Mouse (Mus musculus) heart, embryonic 15.5 days (tissue): Measurements from ENCODE around the gene Nfasc. TPM values are rescaled to one million over a fixed set of nuclear protein-coding genes. Genes with fewer than 3 reads are reported as not detected.

Experiments used
- ATAC-seq: fragments of 200-750 bp; cut with Nextera tagmentation; replicated peaks from 2 replicates; pipeline ENCODE4 v1.8.0; 2017; ENCODE audit warnings: low read depth, moderate TSS enrichment; ENCODE audit not compliant: insufficient number of reproducible peaks, insufficient read depth, low FRiP score
- H3K27ac ChIP-seq: fragments of 300-500 bp; sonication (generic); 2 replicates; pipeline ENCODE4 v1.5.1; 2015; ENCODE audit warnings: mild to moderate bottlenecking, inconsistent platforms
- H3K27me3 ChIP-seq: fragments of 300-500 bp; sonication (generic); 2 replicates; pipeline ENCODE4 v1.6.1; 2015; ENCODE audit warnings: inconsistent platforms
- H3K36me3 ChIP-seq: fragments of 300-500 bp; sonication (generic); 2 replicates; pipeline ENCODE4 v1.6.1; 2015; ENCODE audit warnings: mild to moderate bottlenecking, inconsistent platforms
- H3K4me1 ChIP-seq: fragments of 300-500 bp; sonication (generic); replicated peaks from 2 replicates; pipeline ENCODE4 v1.6.1; 2015; ENCODE audit warnings: inconsistent platforms
- H3K4me2 ChIP-seq: fragments of 300-500 bp; sonication (generic); 2 replicates; pipeline ENCODE4 v1.6.1; 2015; ENCODE audit warnings: inconsistent platforms, mild to moderate bottlenecking, moderate library complexity
- H3K4me3 ChIP-seq: fragments of 300-500 bp; sonication (generic); 2 replicates; pipeline ENCODE4 v1.5.1; 2015; ENCODE audit warnings: mild to moderate bottlenecking, inconsistent platforms
- H3K9ac ChIP-seq: fragments of 300-500 bp; sonication (generic); 2 replicates; pipeline ENCODE4 v1.6.1; 2015; ENCODE audit warnings: mild to moderate bottlenecking, inconsistent platforms
- H3K9me3 ChIP-seq: fragments of 300-500 bp; sonication (generic); replicated peaks from 2 replicates; pipeline ENCODE4 v1.6.1; 2016; ENCODE audit warnings: inconsistent platforms
- WGBS: fragments of 180-500 bp; shearing (Covaris S2); methylation state at CpG from one replicate; pipeline ENCODE4 v1.1.7; 2015; ENCODE audit warnings: mixed read lengths; 5-methylcytosine and 5-hydroxymethylcytosine counted together
- polyA plus RNA-seq: library from polyadenylated mRNA; unstranded; fragments of >200 nt; fragmentation: Nextera tagmentation; extraction: Ambion mirVana; gene quantifications from 2 replicates; pipeline ENCODE4 v1.2.1, GENCODE M21; 2015

The Nfasc gene
- polyA plus RNA-seq, 1 experiment from 2014 or later: 0.28 TPM

DNA sequence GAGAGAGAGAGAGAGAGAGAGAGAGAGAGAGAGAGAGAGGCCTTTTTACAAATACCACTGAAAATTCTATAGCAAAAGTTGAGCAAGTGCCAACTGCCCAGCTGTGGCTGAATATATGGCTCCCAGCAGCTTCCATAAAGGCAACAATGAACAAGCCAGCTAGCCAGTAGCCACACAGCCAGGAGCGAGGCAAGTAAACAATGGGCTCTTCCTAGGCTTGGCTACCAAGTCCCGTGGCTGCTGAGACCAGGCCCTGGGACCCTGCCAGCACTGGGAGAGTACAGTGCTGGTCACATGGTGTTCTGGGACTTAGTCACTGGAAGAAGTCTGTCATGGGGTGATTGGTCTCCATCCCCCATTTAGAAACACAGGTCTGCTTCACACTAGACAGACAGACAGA lies 14.0 kb downstream of the Nfasc start:
- Histone ChIP-seq H3K36me3 (no peaks in the 10 kb centered on the region), H3K9ac (no peak overlapping the region), H3K27me3 (no peaks in the 10 kb centered on the region; the same call in 1 of the 2 replicates), H3K4me3 (no peak overlapping the region), H3K27ac (no peak overlapping the region), H3K9me3 (no peaks in the 10 kb centered on the region), H3K4me1 (no peaks in the 10 kb centered on the region), H3K4me2 (no peak overlapping the region)
- no peak for ATAC-seq
- WGBS: 65% methylated on average over 2 of the region's 2 CpGs

DNA sequence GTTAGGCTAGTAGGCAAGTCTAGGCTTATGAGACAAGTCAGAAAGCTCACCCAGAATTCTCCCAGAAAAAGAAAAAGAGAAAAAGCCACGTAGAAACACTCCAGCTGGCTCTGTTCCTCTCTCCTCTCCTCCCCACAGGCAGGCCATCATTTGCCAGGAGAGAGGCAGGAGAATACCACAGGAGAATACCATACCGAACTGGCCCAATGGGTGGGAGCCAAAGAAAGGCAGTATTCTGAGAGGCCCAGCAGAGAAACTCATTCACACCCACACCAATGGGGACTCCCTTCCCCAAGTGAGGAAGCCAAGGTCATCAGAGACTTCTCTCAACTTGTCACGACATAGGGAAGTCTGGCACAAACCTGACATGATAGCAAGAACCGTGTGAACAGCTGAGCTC lies 19.2 kb downstream of the Nfasc start:
- Histone ChIP-seq H3K36me3 (no peaks in the 10 kb centered on the region), H3K27ac (no peak overlapping the region), H3K9ac (no peak overlapping the region), H3K9me3 (no peaks in the 10 kb centered on the region), H3K4me3 (no peak overlapping the region), H3K4me2 (no peak overlapping the region), H3K27me3 (no peaks in the 10 kb centered on the region; the same call in 1 of the 2 replicates), H3K4me1 (no peaks in the 10 kb centered on the region)
- ATAC-seq: no peak
- 60% methylated on average over 4 of the region's 4 CpGs for WGBS

DNA sequence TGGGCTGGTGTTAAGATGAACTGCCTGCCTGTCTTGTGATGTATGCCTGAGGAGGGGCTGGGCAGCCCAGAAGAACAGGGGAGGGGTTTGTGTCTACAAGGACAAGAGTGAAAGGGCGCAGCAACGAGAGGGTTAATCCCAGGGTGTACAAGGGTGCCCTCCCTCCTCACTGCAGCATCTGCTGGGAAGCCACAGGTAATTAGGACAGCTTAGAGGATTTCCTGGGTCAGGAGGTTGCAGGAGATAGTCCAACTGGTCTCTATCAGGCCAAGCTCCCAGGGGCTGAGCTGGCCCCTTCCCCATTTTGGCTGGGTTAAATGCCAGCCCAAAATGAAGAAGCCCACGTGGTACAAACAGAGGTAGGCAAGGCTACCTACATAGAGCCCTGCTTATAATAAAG lies 20.3 kb downstream of the Nfasc start:
- WGBS: 62% methylated on average over 3 of the region's 3 CpGs
- H3K9ac ChIP-seq: no peak overlapping the region
- ATAC-seq: no peak
- H3K27ac ChIP-seq: no peak overlapping the region
- H3K4me3 ChIP-seq: no peak overlapping the region
- no peak overlapping the region for H3K4me2 ChIP-seq
- H3K27me3 ChIP-seq: peaks cover 6% of the 10 kb centered on the region; the same call in 1 of the 2 replicates
- H3K4me1 ChIP-seq: no peaks in the 10 kb centered on the region
- no peaks in the 10 kb centered on the region for H3K9me3 ChIP-seq
- H3K36me3 ChIP-seq: no peaks in the 10 kb centered on the region

DNA sequence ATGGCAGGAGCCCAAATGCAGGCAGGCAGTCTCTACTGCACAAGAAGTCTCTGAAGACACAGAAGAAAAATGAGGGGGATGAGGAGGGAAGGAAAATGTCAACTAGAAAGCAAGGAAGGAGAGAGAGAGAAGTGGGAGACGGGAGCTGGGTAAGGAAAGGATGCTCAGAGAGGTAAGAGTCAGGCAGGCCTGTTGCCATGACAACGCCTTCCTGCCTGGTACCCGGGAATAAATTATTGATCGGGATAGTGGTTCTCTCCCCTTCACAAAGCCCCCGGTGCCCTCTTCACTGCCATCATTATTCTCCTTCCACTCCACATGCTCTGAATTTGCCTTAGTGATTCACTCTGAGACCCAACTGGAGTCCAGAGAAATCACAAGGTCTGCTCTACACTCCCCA lies 23.4 kb downstream of the Nfasc start:
- no peak overlapping the region for H3K9ac ChIP-seq
- 74% methylated on average over 5 of the region's 5 CpGs for WGBS
- no peaks in the 10 kb centered on the region for H3K9me3 ChIP-seq
- H3K4me1 ChIP-seq: no peaks in the 10 kb centered on the region
- H3K36me3 ChIP-seq: no peaks in the 10 kb centered on the region
- H3K27ac ChIP-seq: no peak overlapping the region
- H3K4me3 ChIP-seq: no peak overlapping the region
- no peak for ATAC-seq
- no peak overlapping the region for H3K4me2 ChIP-seq
- peaks cover 9% of the 10 kb centered on the region; the same call in 1 of the 2 replicates for H3K27me3 ChIP-seq

DNA sequence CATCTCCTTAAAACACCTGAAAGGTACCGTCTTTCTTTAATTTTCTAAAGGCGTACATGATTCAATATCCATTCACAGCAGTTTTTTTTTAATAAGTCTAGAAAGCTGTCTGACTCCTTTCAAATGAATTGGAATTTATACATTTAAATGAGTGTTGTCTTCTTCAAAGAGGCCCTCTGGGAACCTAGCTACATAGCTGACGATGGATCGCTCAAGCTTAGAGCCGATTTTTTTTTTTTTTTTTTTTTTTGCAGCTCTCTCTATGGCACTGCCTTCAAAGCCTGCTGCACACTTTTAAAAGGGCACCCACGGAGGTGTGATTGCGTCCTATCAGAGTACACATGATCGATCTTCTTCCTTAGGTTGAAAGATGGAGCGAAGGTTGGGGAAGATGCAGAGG lies 26.6 kb downstream of the Nfasc start:
- ATAC-seq: no peak
- H3K36me3 ChIP-seq: no peaks in the 10 kb centered on the region
- no peak overlapping the region for H3K4me2 ChIP-seq
- no peaks in the 10 kb centered on the region for H3K4me1 ChIP-seq
- no peak overlapping the region for H3K4me3 ChIP-seq
- peaks cover 9% of the 10 kb centered on the region; the same call in 1 of the 2 replicates for H3K27me3 ChIP-seq
- 83% methylated on average over 9 of the region's 9 CpGs for WGBS
- no peak overlapping the region for H3K27ac ChIP-seq
- H3K9me3 ChIP-seq: no peaks in the 10 kb centered on the region
- no peak overlapping the region for H3K9ac ChIP-seq

DNA sequence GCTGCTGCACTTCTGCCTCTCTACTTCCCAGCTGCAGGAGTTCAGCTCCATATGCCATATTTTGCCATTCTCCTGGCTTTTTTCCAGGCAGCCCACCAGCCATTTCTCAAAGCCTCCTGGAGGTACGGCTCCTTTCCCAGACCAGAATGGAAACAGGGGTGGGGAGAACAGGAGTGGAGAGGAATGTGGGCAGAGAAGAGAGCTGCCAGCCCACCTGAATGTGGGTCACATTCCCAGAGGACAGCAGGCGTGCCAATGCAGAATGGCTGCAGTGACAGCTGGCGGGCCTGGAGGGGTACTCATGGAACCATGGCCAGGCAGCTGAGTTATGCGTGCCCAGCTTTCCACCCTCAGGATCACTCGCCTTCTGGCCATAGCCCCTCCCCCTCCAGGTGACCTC lies 32.2 kb downstream of the Nfasc start:
- no peak overlapping the region for H3K27ac ChIP-seq
- H3K36me3 ChIP-seq: no peaks in the 10 kb centered on the region
- no peaks in the 10 kb centered on the region for H3K9me3 ChIP-seq
- ATAC-seq: no peak
- H3K9ac ChIP-seq: no peak overlapping the region
- H3K4me2 ChIP-seq: no peak overlapping the region
- peaks cover 24% of the 10 kb centered on the region; the same call in 1 of the 2 replicates for H3K27me3 ChIP-seq
- H3K4me1 ChIP-seq: no peaks in the 10 kb centered on the region
- WGBS: 64% methylated on average over 5 of the region's 5 CpGs
- H3K4me3 ChIP-seq: no peak overlapping the region

DNA sequence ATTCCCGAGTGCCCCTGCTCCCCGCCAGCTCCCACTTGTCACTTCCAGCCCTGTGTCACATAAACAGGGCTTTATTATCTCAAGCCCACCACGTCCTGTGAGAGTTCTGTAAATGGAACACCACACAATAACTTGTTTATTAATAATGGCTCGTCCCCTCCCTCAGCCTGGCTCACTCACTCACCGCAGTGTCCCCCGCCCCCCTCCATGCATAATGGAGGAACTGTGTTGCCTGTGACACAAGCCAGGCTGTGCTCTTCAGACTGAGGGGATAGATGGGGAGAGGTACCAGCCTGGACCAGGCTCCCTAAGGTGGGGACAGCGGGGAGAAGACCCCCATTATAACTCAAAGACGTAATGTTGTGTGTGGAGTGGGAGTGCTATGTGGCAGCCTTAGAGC lies 34.3 kb downstream of the Nfasc start:
- Histone ChIP-seq H3K4me2 (no peak overlapping the region), H3K36me3 (no peaks in the 10 kb centered on the region), H3K9me3 (no peaks in the 10 kb centered on the region), H3K27me3 (peaks cover 28% of the 10 kb centered on the region; the same call in 1 of the 2 replicates), H3K9ac (no peak overlapping the region), H3K27ac (no peak overlapping the region), H3K4me1 (no peaks in the 10 kb centered on the region), H3K4me3 (no peak overlapping the region)
- no peak for ATAC-seq
- 52% methylated on average over 8 of the region's 8 CpGs for WGBS

DNA sequence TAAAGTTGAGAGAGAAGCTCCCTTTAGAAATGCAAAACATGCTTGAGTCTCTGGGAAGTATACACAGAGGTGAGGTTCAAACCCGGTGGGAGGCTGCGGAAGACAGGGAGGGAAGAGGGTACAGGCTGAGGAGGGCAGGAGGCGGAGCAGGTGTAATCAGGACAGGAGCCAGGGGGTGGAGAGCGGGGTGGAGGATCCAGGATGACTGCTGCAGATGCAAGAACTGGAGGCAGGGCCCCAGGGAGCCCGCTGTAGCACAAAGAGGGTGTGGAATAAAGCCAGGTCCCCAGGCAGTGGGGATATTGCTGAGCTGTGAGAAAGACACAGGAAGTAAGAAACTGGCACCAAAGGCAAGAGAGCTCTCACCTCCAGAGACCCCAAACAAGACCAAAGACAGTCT lies 38.1 kb downstream of the Nfasc start:
- Histone ChIP-seq H3K36me3 (no peaks in the 10 kb centered on the region), H3K27me3 (peaks cover 21% of the 10 kb centered on the region; the same call in 1 of the 2 replicates), H3K9ac (no peak overlapping the region), H3K4me2 (no peak overlapping the region), H3K4me3 (no peak overlapping the region), H3K27ac (no peak overlapping the region), H3K4me1 (no peaks in the 10 kb centered on the region), H3K9me3 (no peaks in the 10 kb centered on the region)
- no peak for ATAC-seq
- 24% methylated on average over 5 of the region's 5 CpGs for WGBS

DNA sequence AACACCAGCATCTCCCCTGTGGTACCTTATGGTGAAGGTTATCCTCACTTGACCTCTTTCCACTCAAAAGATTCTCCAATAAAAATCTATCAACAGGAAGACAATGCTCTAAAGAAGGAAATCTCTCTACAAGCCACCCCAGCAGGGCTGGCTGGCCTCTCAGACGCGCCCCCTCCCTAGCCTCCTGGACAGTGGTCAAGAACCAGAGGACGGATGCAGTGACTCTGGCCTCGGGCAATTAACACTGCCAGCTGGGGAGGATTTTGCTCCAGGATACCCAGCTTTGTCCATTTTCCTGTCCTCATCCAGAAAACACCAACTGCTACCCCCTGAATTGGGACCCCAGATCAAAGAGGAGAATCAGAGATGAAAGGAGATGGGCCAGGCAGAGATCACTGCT lies 44.7 kb downstream of the Nfasc start:
- 78% methylated on average over 4 of the region's 4 CpGs for WGBS

DNA sequence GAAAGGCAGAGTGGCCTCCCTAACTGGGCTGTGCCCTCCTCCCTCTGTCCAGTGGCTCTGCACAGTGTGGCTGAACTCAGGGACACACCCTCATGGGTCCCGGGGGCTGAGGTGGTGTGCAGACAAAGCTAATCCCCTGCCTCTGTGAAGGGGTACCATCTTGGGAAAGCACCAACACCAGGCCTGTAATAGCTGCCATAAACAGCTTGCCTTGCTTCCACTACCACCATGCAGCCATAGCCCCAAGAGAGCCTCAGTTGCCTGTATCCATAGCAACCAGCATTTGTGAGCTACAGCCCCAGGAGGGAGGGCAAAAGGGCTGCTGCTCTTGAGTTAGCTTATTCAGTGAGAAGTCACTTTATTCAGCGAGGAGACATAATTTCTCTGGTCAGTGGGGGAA lies 45.4 kb downstream of the Nfasc start:
- 38% methylated on average over 2 of the region's 2 CpGs for WGBS
- no peaks in the 10 kb centered on the region for H3K36me3 ChIP-seq
- H3K9me3 ChIP-seq: no peaks in the 10 kb centered on the region
- H3K9ac ChIP-seq: no peak overlapping the region
- no peak overlapping the region for H3K27ac ChIP-seq
- no peak overlapping the region for H3K4me2 ChIP-seq
- H3K27me3 ChIP-seq: no peaks in the 10 kb centered on the region
- no peak overlapping the region for H3K4me3 ChIP-seq
- no peak for ATAC-seq
- no peaks in the 10 kb centered on the region for H3K4me1 ChIP-seq

More for the DNA sequence above, 44.7 kb downstream of the Nfasc start:
- no peak overlapping the region for H3K9ac ChIP-seq
- no peak overlapping the region for H3K4me2 ChIP-seq
- H3K27ac ChIP-seq: no peak overlapping the region
- H3K9me3 ChIP-seq: no peaks in the 10 kb centered on the region
- H3K36me3 ChIP-seq: no peaks in the 10 kb centered on the region
- H3K27me3 ChIP-seq: no peaks in the 10 kb centered on the region
- H3K4me1 ChIP-seq: no peaks in the 10 kb centered on the region
- no peak for ATAC-seq
- no peak overlapping the region for H3K4me3 ChIP-seq

DNA sequence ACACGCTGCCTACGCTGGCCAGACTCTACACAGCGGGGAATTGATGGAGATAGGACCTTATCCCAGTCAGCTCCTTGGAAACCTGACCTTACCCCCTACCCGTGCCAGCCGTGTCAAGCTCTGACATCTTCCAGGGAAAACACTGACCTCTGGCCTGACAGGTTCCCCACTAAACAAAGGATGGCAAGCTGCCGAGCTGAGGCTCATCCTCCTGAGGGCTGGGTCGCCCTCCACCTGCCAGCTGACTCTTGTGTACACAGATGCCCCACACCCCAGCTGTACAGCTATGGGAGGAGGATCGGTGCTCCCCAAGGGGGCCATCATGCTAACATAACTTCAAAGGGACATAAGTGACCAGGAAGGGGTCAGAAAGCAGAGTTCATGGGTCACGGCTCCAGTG lies 47.6 kb downstream of the Nfasc start:
- Histone ChIP-seq H3K36me3 (no peaks in the 10 kb centered on the region), H3K27ac (no peak overlapping the region), H3K9ac (no peak overlapping the region), H3K27me3 (no peaks in the 10 kb centered on the region), H3K4me3 (no peak overlapping the region), H3K4me1 (no peaks in the 10 kb centered on the region), H3K4me2 (no peak overlapping the region), H3K9me3 (no peaks in the 10 kb centered on the region)
- WGBS: 40% methylated on average over 9 of the region's 9 CpGs
- ATAC-seq: no peak

DNA sequence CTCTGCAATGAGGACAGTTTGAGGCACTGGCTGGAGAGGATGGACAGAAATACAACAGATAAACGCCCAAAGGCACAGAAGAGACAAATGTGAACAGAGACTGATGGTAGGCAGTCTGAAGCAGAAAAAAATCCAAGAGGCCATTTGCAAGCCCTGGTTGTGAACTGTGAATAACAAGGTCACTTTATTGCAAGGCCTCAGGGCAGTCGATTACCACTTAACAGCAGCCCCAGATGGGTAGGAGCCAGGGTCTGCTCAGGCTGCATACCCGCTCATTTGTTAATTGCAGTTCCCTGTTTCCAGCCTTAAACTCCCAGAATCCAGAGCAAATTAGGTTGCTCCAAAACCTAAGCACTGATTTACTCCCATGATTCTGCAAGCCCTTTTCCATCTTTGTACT lies 52.4 kb downstream of the Nfasc start:
- no peaks in the 10 kb centered on the region for H3K36me3 ChIP-seq
- H3K27me3 ChIP-seq: peaks cover 3% of the 10 kb centered on the region; the same call in 1 of the 2 replicates
- no peak overlapping the region for H3K27ac ChIP-seq
- no peaks in the 10 kb centered on the region for H3K9me3 ChIP-seq
- ATAC-seq: no peak
- no peak overlapping the region for H3K4me2 ChIP-seq
- no peak overlapping the region for H3K9ac ChIP-seq
- 73% methylated on average over 3 of the region's 3 CpGs for WGBS
- no peak overlapping the region for H3K4me3 ChIP-seq
- H3K4me1 ChIP-seq: no peaks in the 10 kb centered on the region
